Mouse (Mus musculus) embryo, embryonic 10.5 days (tissue): ENCODE data around the gene Pbld2.
A peak's percentile ranks its signal among the peaks of the same experiment; 100 is the strongest.

Experiments
- DNase-seq: peaks from one replicate; pipeline ENCODE4 v3.0.0-alpha.2; 2015; ENCODE audit warnings: low spot score

The Pbld2 gene

DNA sequence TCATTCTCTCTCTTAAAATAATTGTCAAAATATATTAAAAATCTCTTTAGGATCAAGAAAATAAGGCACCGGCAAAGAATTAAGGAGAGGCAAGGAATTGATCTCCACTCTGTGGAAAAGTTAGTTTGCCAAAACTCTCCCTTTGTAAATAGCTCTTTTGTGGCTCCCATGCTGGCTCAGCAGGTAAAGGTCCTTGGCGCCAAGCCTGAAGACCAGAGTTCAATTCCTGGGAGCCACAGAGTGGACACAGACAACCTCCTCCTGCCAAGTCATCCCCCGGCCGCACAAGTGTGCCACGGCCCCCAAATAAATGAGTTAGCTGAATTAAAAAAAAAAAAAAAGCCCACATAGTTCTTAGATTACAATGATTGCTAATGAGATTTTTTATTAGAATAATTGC is 38.6 kb downstream of the Pbld2 start:
- DNase-seq, result no peak

DNA sequence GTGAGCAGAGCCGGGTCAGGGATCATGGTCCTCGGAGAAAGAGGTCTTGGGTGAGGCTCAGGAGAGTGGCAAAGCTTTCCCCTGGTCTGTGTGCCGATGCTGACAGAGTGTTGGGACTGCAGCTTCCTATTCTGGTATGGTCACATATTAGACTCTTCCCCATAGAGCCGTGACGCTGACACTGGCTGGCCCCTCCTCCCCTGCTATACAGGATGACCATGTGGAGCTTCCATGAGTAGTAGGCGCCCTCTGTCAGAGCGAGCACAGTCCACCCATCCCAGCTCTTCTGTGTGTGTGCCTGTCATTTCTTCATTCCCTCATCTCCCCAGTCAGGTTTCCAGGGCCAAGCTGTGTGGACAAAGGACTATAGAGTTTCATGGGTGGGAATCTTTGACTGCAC is 39.2 kb downstream of the Pbld2 start:
- DNase-seq, result no peak

DNA sequence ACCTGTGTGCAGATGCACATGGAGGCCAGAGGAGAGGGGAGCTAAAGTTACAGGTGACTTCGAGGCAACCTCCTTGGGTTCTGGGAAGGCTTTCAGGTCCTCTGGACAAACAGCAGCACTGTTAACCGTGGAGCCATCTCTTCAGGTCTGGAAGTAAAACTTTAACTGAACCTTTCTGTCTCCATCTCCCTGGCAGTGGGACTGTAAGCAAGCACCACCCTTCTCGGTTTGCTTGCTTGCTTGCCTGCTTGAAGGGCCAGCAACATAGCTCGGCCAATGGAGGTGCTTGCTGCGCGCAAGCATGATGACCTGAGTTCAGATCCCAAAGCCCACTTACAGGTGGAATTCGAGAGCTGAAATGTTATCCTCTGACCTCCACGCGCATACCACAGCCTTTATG is 40.4 kb downstream of the Pbld2 start:
- DNase-seq, result no peak

DNA sequence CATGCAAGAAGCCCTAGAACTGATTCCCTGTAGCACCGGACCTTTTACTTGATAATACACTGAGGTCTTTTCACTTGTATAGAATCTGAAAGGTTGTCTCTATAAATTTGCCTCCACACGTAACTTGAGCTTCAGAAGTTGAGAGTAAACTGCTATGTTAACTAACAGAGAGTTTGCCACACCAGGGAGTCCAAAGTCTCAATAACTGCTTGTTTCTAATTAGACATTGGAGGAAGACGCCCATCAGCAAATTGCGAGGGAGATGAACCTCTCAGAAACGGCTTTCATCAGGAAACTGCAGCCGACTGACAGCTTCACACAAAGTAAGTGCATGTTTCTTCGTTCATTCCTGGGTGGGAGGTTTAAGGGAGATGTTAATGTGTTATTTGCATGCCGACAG is 41.4 kb downstream of the Pbld2 start:
- DNase-seq, result no peak

DNA sequence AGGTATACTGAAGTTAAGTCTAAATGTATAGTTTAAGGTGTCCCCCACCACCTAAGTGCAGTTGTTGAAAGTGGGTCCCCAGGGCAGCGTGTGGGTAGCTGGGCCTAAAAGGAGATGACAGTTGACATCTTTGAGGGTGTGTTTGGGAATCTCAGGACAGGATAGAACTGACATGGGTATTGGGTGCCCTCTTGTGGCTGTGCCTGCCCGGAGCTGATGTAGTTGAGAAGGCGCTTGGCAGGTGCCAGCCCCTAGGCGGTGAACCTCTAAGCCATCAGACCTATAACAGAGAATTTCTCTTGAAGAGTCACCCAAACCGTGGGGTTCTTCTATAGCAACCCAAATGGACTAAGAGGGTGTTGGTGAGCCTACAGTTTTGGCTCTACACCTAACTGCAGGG is 41.9 kb downstream of the Pbld2 start:
- peak; percentile 86 for DNase-seq

DNA sequence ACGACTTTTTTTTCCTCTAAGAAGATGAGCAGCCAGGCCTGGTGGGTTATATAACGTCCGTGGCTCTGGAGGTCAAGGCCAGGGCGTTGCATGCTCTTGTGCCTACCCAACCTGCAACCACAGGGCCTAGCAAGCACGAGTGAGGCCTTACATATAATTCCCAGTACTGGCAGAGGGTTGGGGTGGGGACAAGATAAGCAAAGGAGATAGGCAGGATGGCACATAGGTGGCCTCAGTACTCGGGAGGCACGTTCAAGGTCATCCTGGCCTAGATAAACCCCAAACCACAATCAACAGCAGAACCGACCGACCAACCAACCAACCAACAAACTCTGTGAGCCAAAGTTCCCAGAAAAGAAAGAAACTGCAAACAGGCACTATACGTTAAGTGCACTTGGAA is 62.2 kb downstream of the Pbld2 start:
- DNase-seq, result no peak

DNA sequence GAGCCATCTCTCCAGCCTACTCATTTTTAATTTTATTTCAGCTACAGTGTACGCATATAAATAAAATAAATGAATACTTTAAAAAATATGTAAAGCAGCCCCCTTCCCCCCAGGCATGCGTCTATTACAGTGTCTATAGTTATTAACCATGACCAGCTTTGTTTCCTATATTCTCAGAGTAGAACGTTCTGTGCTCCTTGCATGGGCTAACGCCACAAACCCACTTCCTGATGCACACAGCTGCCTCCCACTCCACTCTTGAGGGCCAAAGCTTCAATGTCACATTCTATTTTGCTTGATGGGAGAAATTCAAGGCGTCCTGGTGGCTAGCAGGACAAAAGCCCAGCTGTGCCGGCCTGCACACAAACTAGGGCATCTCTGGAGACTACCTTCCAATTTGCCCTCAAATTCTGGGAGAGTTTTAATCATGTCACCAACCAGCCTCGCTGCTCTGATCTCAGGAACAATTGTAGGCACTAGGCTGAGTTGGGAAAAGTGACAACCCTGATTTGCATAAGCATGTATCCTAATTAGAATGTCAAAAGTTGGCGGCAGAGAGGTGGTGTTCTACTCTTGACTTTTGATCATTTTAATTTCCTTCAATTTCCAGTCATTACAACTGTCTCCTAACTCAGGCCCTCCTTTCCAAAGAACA is 65.1 kb downstream of the Pbld2 start:
- peak; percentile 21 for DNase-seq

DNA sequence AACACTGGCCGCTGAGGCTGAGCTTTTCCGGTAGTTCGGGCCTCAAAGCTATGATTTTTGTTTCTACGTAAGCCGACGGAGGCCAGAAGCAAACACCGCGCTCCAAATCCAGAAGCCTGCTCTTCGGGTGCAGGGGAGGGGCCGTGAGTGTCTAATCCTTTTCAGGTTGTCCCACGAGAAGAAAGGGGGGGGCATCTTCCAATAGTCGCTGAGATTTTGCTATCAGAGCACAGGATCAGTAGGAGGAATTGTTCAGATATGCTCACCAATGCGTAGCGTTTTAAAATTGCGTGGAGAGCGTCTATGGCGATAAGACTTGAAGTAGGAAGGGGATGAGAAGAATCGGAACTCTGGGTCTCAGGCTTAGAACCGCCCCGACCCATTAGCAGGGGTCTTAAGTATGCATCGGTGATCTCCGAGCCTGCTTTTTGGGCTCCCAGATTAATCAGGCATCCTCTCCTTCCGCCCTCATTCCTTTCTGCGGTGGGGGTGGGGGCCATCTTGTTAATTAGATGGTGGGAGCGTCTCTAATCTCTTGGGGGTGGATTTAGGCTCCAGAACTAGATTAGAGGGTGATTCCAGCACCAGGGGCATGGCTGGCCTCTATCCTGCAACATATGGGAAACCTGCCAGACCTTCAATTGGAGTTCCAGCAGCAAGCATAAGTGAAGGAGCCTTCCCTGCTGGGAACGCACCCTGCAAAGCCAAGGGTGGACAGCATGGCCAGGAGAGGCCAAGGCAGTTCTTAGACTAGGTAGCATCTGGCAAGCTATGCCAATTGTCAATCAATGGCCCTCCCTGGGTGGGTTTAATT is 65.8 kb downstream of the Pbld2 start:
- peak; percentile 34 for DNase-seq

DNA sequence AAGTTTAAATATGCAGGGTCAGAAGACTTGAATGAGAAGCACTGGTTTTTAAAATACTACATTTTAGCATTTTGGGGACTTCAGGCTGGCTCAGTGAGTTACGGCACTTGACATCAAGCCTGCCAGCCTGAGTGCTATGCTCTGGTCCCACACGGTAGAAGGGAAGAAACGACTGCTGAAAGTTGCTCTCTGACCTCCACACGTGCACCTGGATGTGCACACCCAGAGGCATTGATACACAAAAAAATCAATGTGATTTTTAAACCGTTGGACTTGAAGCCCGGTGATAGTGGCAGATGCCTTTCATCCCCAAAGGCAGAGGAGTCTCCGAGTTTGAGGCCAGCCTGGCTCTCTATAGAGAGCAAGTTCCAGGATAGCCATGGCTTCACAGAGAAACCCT is 67.8 kb downstream of the Pbld2 start:
- DNase-seq, result no peak

DNA sequence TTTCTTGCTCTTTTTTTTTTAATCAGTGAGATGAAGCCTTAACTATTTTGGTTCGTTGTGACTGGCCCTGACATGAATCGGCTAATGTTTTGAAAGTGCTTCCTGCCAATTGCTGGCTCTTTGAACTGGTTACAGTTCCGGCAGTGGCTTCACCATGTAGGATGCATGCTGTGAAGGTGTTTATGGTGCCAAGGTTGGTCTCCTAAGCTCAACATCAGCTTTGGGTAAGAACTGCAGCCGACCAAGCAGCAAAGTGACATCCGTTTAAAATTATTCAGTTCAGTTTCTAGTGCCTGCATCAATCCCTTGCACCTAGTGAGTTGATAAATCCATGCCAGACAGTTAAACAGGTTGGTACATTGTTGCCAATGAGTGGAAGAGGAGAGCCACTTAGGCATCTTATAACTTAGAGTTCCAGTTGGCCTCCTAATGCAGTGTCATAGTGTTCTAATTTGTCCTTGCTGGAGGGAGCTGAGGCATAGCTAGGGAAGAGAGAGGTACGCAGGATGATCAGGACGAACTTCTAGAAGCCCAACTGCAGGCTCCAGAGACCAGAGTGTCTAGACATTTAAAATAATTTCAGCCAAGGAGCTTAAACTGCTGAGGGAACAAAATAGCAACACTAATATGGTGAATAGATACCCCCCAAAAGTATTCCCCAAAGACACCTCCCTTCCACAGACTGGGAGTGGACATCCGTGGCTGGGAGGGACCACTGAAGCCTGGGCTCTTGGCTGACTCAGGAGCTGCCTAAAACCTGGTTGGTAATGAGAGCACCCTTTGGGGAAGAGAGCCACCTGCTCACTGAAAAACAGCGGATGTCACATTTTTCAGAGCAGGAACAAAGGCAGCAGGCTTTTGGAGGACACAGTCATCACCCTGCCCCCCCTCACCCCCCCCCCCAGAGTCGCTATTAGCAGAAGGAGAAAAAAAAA is 68.8 kb downstream of the Pbld2 start:
- no peak for DNase-seq

DNA sequence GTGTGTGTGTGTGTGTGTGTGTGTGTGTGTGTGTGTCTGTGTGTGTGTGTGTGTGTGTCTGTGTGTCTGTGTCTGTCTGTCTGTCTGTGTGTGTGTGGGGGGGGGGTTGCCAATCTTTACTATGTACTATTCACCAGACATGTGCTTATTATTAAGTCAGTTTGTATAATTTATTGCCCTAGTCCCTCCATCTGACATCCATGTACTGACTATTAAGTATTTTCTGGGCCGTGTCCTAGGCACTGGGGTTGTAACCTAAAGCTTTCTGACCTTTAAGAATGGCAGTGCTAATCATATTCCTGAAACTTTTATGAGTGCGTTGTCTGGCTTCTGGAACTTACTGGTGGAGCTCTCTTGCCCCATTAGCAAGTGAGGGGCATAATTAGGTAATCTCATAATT is 72.6 kb downstream of the Pbld2 start:
- no peak for DNase-seq

DNA sequence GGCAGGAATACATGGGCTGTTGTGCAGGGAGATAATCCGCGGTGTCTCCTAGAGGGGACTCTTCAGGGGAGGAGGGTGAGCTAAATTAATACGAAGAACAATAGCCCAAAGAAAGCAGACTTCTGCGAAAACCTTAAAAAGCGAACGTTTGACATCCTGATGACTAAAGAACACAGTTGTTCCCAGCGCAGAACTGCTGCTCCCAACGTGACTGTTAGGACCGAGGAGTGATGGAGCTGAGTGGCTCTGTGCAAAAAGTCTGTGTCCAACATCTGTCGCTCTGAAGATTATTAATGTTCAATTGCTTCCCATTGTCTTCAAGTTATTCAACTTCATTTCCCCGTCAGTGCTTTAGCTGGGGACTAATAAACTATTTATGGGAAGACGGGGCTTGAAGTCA is 74.1 kb downstream of the Pbld2 start:
- no peak for DNase-seq

DNA sequence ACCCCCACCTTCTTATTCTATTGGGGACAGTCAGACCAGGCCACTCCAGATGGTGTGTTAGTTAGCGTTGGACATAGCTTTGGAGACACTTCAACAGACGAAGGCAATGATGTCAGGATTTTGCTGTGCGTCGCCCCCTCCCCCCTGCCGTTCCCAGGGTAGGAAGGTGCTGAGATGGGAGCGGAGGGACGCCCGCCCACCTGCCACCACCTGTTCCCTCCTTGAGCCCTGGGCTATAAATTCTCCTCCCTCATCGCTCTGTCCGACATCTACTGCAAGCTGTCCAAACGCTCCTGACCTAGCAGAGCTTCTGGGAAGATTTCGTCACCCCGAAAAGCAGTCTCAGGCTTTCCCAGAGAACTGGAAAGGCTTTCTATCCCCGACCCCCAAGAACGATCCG is 75.4 kb downstream of the Pbld2 start, which contains the start of gene Atoh7:
Gene Atoh7 (plus strand): TSS at position 131 of the 400 bp plus-strand sequence.
- peak; percentile 50 for DNase-seq

DNA sequence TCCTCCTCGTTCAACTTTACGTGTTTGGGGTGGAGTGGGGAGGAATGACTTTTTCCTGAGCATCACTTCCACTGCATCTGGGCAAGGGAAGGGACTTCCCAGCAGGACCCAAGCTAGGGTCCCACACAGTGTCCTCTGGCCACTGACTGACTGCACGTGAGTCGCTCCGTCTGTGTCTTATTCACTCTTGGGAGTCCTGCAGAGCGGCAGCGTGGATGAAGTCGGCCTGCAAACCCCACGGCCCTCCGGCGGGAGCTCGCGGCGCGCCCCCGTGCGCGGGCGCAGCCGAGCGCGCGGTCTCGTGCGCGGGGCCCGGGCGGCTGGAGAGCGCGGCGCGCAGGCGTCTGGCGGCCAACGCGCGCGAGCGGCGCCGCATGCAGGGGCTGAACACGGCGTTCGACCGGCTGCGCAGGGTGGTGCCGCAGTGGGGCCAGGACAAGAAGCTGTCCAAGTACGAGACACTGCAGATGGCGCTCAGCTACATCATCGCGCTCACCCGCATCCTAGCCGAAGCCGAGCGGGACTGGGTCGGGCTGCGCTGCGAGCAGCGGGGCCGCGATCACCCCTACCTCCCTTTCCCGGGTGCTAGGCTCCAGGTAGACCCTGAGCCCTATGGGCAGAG is 75.9 kb downstream of the Pbld2 start:
- peak; percentile 74 for DNase-seq

DNA sequence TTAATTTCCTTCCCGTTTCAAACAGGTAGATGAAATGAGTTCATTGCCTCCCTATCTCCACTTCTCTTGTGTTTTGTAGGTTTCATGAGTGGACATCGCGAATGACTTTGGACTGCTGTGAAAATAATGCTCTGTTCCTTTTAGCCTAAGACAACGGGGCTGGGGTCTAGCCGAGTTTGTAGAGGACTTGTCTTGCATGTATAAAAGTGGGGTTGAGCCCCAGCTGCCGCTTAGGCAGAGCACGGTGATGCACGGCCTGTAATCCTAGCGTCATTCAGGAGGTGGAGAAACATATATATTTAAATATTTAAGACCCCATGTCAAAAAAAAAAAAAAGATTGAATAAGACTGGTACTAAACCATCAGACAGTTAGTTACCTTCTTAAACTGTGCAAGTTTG is 76.5 kb downstream of the Pbld2 start:
- DNase-seq, result no peak
